Mouse (Mus musculus) right cerebral cortex, adult 2 months (tissue): ENCODE measurements around the gene Gm9958.
A peak's percentile ranks its signal among the peaks of the same experiment; 100 is the strongest.

Experiments used
- DNase-seq, 2 experiments: peaks; one replicate each; pipeline ENCODE4 v3.0.0; 2021 to 2022; ENCODE audit warnings: low spot score in 2 of 2

The Gm9958 gene

DNA sequence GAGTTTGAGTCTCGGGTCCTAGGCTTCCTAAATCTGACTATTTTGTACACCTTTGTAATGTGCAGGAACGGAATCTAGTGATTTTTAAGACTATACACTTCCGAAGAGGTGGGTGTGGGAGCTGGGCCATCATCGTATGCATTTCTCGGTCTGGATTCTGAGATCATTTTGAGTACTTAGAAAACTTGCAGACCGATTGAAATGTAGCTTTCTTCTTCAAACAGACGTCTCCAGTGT, at the start of gene Gm9958:
Gm9958 (plus strand) TSS at position 138 of the 237 bp plus-strand sequence.
- DNase-seq = peak in 1 of 2 experiments; percentile 12

DNA sequence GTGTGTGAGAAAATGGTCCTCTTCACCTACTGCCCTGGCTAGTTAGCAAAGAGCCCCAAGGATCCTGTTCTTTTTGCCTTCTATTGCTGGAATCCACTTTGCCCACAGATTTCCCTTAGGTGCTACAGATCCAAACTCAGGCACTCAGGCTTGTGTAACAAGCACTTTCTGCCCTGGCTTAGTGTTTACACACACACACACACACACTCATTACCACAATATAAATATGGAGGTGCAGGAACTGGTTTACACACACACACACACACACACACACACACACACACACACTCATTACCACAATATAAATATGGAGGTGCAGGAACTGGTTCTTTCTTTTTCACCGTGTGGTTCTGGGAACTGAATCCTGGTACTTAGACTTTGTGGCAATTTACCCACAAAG, 35.9 kb upstream of the Gm9958 start:
- DNase-seq = no peak

DNA sequence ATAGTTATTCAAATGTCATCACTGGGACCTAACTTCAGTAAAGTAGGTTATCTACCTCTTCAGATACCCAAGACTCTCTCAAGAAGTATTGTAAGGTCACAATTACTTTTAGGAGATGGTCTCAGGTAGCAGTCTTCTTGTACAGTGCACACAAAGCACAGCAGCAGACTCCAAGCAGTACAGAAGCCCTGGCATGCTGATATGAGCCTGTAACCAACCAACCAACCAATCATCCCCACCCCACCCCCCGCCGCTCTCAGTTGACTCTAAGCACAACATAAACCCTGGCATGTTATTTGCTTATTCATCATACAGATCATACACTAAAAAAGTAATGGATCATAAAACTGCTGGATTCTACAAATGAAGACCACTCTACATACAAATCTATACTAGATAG, 34.5 kb upstream of the Gm9958 start:
- DNase-seq = no peak

DNA sequence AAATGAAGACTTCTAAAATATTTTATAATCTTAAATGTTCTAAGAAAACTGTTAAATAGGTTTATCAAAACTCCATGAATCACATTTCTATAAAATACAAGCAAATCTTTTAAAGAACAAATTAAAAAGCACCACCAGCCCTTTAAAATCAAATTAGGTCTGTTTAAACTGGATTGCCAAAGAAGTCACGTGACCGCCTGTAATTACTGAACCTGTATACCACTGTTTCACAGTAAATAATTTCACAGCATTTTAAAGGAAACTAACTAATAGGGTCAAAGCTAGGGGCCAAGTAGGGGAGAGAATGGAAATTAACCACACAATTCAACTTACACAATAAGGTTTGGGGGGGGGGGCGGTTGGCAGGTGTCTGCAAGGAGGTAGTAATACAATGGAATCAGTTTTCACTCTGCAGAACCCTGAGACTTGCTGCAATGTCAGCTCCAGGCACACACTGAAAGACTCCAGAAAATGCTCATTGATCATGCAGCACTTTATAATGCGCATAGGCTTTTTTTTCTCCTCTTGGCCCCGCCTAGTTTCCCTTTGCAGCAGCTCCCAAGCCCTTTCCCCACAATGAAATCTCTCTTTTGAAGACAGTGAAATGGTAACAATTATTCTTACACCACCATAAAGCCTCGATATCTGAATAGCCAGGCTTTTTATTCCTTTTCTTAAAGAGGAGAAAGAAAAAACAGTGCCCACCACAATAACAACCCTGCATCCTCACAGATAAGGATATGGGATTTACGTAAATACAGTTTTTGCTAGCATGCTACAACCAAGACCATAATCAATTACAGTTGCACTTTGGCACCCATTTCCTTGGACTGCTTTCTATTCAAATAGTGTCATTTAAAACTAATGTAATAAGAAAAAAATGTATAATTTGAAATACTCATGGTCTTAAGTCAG, 28.6 kb upstream of the Gm9958 start:
- DNase-seq = no peak

DNA sequence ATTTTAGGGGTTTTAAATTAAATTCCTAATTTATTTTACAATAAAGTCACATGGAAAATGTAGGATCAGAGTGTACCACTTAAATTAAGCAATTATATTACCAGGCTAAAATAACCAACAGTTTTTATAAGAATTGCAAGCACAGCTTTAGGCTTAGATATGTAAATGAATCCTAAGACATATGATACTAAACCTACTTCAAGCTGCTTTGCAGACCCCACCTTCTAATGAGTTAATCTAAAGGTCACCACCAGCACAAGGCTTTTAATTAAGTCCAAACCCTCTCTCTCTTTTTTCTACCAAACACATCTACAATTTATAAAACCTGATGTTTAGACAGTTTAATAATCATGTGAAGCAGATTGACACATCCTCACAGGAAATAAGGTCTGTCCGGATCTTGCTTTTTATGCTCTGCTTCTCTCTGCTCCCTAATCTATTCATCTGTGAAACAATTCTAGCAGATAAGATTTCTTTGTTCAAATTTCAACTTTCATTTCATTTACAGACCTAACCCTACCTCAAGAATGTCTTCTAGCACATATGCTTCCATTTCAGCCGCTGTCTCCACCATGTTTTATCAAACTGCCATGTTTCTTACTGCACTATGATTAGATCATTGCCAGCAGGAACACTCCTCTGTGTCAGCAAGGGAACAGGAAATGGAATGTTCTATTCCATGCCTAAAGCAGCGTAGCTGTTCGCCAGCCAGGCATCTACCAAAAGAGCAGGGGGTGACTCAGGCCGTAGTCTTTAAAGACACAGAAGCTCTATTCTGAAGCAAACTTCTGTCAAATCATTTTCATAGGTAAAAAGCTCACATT, 27.7 kb upstream of the Gm9958 start:
- DNase-seq = peak; percentile 64 to 71

DNA sequence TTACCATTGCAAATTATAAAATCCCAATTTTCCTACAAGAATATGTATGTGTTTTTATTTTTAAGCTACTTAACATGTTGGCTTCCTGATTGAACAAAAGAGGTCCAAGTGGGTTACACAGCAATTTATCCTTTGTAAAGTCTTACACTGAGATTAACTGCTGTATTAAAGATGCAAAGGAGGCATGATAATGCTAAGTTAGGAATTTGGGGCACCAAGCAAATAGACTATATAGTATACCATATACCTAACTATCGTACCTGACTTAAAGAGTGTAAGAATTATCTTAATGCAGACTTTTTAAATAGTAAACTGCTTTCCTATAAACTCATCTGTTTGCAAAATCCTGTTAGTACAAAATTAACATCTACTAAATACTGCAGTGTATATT, 27.1 kb upstream of the Gm9958 start:
- no peak for DNase-seq

DNA sequence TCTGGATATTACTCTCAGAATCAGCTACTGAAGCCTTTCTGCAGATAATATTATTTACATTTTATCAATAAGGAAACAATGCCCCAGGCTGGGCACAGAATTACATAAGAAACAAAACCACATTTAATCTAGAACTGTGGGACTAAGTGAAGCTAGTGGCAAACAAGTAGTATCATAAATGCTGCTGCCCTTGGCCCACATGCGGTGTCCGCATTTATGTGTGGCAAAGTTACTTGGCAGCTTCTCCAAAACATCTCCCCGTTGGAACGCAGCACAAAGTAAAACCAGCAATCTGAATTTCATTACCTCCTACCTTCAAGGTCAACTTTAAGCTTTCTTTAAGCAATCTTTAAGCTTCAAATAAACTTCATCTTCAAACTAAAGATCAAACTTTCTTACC, 26.2 kb upstream of the Gm9958 start:
- DNase-seq = no peak

DNA sequence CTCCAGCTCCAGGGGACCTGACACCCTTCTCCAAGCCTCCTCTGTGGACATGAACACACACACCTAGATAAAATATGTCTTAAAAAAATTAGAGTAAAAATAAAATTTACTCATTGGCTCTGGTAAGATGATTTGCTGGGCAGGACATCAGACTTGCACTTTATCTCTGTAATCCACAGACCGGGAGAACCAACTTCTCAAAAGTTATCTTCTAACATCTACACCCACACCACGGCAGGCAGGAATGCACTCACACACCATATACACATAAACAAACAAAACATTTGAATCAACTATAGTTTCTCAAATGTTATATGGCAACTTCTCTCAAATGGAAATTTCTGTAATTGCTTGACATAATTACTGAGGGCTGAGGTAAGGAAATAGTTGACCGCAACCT, 20.1 kb upstream of the Gm9958 start:
- no peak for DNase-seq

DNA sequence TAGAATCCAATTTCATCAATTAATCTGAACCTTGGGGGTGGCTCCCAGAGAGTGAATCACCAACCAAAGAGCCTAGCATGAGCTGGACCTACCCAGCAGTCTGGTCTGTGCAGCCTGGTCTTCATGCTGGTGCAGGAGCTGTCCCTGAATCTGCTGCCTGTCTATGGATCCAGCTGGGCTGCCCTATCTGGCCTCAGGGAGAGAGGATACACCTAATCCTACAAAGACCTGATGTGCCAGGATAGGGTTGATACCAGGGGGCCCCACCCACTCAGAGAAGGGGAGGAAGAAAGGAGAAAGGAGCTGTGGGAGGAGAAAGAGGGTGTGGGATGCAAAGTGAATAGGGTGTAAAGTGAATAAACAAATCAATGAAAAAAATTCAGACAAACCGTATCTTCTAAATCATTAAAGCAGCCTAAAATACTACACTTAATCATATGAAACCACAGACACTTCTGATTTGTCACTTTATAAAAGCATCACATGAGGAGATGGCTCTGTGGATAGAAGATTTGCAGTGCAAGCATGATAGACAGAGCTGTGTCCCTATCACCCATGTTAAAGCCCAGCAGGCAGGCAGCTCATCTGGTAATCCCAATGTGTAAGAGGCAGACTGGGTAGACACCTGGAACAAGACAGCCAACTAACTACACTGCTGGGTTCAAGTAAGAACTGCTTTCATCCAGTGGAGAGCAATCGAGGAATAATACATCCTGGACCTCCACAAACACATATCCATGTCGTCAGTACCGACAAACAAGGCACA, 13.3 kb upstream of the Gm9958 start:
- DNase-seq = no peak

DNA sequence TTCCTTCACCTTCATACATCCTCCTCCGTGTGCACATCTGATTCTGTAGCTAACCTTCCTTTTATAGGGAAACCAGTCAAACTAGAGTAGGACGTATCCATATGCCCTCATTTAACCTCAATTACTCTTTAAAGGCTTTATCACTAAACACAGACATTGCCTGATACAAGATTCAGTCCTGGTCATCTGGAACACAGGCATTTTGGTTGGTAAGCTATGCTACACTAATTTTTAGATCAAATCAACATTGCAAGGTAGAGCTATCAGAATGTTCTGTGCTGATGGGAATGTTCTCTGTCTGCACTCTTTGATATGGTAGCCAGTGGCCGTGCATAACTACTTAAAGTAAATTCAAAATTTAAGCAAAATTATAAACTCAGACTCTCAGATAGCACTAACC, 11.2 kb upstream of the Gm9958 start:
- no peak for DNase-seq

DNA sequence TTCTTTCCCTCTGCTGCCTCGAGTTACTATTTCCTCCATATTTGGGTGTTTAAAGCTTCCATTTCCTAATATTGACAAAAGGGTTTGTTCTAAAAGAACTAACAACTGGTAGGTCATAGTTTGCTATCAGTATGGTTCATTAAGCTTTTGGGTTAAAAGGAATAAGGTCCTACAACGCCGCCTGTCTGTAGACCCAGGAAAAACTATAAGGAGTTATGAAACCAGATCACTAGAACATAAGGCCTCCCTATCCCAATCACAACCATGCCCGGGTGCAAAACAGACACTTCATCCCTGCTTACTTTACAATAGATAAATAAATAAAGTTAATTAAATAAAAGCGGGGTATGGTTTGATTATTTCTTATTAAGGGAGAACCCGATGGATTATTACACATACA, 2.5 kb upstream of the Gm9958 start:
- peak; percentile 81 to 82 for DNase-seq

DNA sequence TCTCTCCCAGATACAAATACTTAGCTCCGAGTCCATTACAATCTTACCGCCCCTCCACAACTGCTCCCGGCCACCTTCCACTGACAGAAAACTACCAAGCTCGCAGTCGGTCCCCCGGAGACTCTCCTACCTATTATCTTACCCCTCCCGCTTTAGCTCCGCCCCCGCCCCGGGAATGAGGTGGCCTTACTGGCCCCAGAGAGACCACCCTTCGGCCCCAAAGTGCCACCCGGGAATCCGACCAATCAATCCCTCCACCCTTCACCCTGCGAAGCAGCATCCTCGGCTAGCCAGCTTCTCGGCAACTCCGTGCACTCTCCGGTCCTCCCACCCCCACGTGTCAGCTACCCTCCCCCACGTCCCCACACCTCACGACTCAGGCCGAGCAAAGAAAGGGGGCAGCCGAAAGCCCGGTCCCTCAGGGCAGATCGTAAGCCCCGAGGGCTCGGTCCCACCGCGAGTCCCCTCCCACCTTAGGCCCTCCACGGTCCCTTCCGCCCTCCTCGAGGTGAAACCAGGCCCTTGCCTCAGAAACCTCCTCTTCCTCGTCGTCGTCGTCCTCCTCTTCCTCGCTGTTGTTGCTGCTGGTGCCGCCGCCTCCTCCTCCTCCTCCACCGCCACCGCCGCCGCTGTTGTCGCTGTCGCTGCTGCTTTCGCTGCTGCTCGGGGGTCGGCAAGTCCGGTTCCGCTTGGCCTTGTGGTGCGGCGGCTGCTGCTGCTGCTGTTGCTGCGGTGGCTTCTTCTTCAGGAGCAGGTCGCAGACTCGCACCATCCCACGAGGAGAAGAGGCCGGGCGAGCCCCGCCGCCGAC, 1.7 kb upstream of the Gm9958 start:
- DNase-seq = peak; percentile 44 to 48

DNA sequence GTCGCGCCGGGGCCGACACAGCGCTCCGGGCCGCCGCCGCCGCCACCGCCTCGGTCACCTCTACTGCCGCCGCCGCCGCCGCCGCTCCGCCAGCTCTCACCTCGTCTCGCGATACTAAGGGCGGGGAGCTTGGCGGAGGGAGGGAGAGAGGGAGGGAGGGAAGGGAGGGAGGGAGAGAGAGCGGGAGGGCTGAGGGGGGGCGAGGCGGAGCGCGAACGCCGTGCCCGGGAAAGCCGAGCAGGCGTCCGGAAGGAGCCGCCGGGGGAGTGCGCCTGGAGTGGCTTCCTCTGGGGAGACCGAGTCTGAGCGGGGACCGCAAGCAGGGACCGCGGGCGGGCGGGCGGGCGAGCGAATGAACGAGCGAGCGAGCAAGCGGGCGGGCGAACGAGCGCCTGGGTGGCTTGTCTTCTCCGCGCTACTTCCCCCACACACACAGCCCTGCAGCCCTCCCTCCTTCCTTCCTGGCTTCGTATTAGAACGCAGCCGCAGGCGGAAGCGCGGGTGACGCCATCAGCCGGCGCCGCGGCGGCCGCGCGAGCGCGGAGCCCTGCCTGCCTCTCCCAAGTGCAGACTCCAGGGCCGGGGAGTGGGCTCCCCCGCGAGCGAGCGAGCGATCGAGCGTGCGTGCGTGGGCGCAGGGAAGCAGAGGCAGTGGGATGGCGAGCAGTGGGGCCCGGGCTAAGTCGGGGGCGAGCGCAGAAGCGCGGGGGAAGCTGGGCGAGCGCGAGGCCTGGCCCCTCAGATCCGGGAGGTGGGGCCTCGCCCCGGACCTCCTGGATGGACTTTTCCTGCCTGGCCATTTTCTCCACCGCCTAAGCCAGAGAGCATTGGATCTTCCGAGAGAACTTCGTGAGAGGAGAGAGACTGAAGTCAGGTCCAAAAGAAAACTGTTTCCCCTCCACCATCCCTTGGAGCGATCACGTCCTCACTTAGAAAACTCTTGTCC, 610 bp upstream of the Gm9958 start, which contains the start of gene Ankrd17:
Ankrd17 (minus strand) TSS at position 457 of the 946 bp plus-strand sequence.
- DNase-seq = peak; percentile 89 to 93

DNA sequence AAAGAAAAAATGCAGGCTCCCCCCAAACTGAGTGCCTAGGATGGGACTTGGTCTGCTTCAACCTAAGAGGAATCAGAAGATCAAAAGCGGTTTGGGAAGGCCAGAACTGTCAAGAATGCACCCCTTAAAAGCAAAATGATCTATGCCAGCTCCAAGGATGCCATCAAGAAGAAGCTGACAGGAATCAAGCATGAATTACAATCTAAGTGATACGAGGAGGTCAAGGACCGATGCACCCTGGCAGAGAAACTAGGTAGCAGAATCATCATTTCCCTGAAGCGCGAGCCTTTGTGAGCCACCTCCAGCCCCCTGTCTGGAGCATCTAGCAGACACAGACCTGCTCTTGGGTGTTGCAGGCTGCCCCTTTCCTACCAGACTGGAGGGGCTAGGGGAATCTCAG, 3.4 kb downstream of the Gm9958 start:
- no peak for DNase-seq

DNA sequence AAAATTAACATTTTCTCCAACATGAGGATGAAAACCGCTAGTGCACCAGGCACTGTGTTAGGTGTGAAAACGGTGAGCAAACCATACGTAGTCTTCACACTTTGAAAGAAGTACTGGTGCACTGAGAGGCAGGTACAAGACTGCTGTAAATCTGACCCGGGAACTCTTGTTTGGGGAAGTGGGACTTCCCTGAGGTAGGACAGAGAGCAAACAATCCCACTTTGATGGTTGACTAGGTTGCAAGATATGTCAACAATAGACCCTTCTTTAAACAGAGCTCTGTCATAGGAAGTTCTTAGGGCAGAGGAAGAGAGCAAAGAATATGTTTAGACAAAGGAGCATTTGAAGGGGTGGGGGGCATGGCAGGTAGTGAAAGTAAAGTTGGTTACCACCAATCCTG, 6.7 kb downstream of the Gm9958 start:
- DNase-seq = no peak

DNA sequence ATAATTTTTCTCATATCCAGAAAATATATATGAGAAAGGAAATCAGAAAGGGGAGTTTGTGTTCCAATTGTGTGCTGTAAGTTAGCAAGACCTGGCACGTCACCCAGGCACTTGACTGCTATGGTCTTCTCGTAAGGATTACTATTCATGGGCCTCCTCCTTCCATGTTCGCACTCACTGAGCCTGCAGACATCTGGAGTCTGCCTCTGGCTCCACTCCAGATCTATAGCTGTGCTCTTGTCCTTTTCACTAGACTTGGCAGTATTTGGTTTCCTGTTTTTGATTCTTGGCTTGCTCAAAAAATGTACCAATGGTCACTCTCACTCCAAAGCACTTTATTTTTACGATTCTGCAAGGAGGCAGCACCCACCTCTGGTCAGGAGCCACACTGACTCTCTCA, 14.5 kb downstream of the Gm9958 start:
- DNase-seq = no peak

DNA sequence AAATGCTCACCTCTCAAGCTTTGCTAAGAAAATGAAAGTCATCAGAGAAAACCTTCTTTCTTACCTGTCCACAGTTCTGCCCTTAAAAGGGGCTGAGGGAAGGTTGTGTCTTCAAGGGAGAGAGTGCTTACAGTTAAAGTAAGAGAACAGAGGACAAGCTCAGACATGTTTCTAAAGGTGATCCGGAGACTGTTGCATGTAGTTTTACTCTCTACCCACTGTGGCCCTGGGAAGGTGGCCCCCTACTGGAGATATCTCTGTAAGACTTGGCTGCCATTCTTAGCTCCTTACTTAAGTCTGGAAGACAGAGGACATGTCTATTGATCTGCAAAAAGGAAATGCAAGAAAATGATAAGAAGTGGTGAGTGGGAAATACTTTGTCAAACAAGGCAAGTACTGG, 16.1 kb downstream of the Gm9958 start:
- DNase-seq = no peak

DNA sequence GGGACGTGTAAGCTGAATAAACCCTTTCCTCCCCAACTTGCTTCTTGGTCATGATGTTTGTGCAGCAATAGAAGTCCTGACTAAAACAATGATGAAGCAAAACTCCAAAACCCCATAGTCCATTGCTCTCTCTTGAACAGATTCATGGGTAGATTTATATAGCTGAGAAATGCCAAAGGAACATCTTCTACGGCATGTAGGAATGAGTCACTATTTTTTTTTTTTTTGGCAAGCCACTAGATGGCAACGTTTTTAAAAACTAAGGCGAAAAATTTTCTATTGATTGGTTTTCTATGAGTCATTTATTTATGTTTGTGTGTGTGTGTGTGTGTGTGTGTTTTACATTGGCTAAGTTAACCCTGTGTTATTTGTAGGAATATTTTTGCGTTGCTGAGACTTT, 26.8 kb downstream of the Gm9958 start:
- DNase-seq = no peak

DNA sequence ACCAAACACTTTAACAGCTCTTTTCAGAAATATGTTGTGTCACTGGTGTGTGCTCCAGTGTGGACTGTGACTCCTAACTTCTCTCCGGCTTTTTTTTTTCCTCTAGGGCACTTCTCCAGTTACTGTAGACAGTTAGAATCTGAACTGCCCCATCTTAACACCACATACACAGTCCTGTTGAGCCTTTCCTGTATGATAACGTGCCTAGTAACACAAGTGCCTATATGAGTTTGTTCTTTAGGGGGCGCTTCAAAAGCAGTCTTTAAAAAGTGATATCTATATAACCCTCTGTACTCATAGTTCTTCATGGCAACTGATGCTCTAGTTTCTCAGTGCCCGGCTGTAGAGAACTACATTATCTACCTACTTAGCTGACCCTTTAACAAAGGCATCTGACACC, 27.3 kb downstream of the Gm9958 start:
- DNase-seq = no peak

DNA sequence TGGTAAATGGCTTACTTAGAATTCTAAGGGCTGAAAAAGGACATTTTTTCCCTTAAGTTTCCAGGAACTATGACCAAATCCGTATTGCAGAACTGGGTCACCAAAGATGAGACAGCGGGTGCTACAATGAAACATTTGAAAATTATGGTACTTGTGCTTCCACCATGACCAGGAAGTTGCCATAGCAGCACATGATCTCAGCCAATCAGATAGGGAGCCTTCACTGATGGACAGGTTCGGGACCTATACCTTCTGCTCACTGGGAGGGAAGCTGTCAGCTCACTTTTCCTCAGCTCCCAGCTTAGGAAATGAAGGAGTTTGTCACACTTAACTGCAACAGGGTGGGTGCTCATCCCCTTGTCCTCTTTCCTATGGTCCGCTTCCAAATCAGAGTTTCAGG, 29.8 kb downstream of the Gm9958 start:
- no peak for DNase-seq
